Mouse (Mus musculus): Measurements from ENCODE around the gene Rpl27. TPM values are rescaled to one million over a fixed set of nuclear protein-coding genes. Genes with fewer than 3 reads are reported as not detected.
"Not testable (repeated sequence)": the region's sequence is repeated elsewhere in the genome, so short reads cannot be mapped to it uniquely, and the experiment has no call there.

Rpl27 gene
- total RNA-seq, 1 experiment = 1,307 TPM

DNA sequence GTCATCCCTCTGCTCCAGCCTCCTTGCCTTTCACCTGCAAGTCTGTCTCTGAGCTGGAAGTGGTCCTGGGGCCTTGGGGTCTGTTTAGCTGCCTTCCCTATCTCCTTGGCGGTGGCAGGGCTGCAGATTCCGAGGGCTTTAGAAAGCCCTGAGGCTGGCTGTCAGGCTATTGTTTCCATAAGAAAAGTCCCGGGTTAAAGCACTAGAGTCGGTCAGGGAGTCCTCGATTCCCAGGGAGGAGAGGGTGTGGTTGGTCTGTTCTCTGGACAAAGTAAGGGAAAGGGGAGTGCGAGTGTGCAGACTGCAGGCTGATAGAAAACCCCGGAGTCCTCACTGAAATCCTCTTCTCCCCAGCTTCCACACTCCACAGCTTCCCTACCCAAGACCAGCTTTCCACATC lies 28.1 kb downstream of the Rpl27 start:
- H3K27ac ChIP-seq (ENCODE audit: insufficient read depth, low read depth, low read length, poor library complexity, severe bottlenecking) = no peak overlapping the region
- no peaks in the 10 kb centered on the region for H3K36me3 ChIP-seq (ENCODE audit: control insufficient read depth, insufficient read depth, low read length, poor library complexity, severe bottlenecking)
- H3K9ac ChIP-seq (ENCODE audit: insufficient read depth, low read depth, low read length, poor library complexity, severe bottlenecking) = no peak overlapping the region
- H3K4me1 ChIP-seq (ENCODE audit: control insufficient read depth in 2 of 2, insufficient read depth in 2 of 2, low read length in 2 of 2, poor library complexity in 1 of 2) = peaks cover 5 to 15% of the 10 kb centered on the region in 2 experiments
- H3K9me3 ChIP-seq (ENCODE audit: control insufficient read depth, insufficient read depth, low read depth, low read length) = no peaks in the 10 kb centered on the region
- in situ Hi-C loops (cut with MboI; ENCODE audit: low sequenced_read_pairs in 2 of 2, unreplicated experiment in 2 of 2) = no loop called here
- no peak overlapping the region for H3K4me3 ChIP-seq (ENCODE audit: insufficient read depth in 1 of 2, low read depth in 1 of 2, low read length in 2 of 2, poor library complexity in 1 of 2, severe bottlenecking in 1 of 2)
- no peak for DNase-seq (ENCODE audit: low read depth, low spot score)
- TF ChIP-seq ZNF384 (IDR thresholded peaks at IDR 0.05; ENCODE audit: low read depth, low read length) (no peak), HCFC1 (IDR thresholded peaks at IDR 0.05; ENCODE audit: borderline replicate concordance, insufficient read depth, low read length) (no peak), ZC3H11A (IDR thresholded peaks at IDR 0.05; ENCODE audit: borderline replicate concordance, low read depth, low read length) (no peak), MAFK (IDR thresholded peaks at IDR 0.05; ENCODE audit: insufficient read depth, low read depth, low read length) (no peak), CHD2 (IDR thresholded peaks at IDR 0.05; ENCODE audit: low read depth, low read length) (no peak)

DNA sequence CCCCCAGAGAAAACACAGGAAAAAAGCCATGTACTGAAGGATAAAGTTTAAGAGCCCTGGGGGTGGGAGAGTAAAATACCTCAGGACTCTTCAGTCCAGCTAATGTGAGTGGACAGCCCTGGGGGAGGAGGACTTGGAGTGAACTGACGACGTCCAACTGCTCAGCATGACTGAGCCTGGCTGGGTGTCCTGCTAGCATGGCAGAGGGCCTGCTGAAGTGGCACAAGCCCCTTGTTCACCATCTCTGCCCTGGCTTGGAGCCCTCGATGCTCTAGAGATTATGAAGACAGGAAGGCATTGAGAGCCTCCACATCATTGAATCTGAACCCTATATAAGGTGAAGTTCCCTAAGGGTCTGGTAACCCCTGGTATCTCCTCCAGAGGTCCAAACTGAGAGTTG lies 29.8 kb downstream of the Rpl27 start:
- no peaks in the 10 kb centered on the region for H3K9me3 ChIP-seq (ENCODE audit: control insufficient read depth, insufficient read depth, low read depth, low read length)
- DNase-seq (ENCODE audit: low read depth, low spot score) = no peak
- in situ Hi-C loops (cut with MboI; ENCODE audit: low sequenced_read_pairs in 2 of 2, unreplicated experiment in 2 of 2) = no loop called here
- no peak overlapping the region for H3K4me3 ChIP-seq (ENCODE audit: insufficient read depth in 1 of 2, low read depth in 1 of 2, low read length in 2 of 2, poor library complexity in 1 of 2, severe bottlenecking in 1 of 2)
- H3K27ac ChIP-seq (ENCODE audit: insufficient read depth, low read depth, low read length, poor library complexity, severe bottlenecking) = no peak overlapping the region
- H3K36me3 ChIP-seq (ENCODE audit: control insufficient read depth, insufficient read depth, low read length, poor library complexity, severe bottlenecking) = no peaks in the 10 kb centered on the region
- TF ChIP-seq MAFK (IDR thresholded peaks at IDR 0.05; ENCODE audit: insufficient read depth, low read depth, low read length) (no peak), ZNF384 (IDR thresholded peaks at IDR 0.05; ENCODE audit: low read depth, low read length) (no peak), ZC3H11A (IDR thresholded peaks at IDR 0.05; ENCODE audit: borderline replicate concordance, low read depth, low read length) (no peak), CHD2 (IDR thresholded peaks at IDR 0.05; ENCODE audit: low read depth, low read length) (no peak), HCFC1 (IDR thresholded peaks at IDR 0.05; ENCODE audit: borderline replicate concordance, insufficient read depth, low read length) (no peak)
- peaks cover 4 to 13% of the 10 kb centered on the region in 2 experiments for H3K4me1 ChIP-seq (ENCODE audit: control insufficient read depth in 2 of 2, insufficient read depth in 2 of 2, low read length in 2 of 2, poor library complexity in 1 of 2)
- no peak overlapping the region for H3K9ac ChIP-seq (ENCODE audit: insufficient read depth, low read depth, low read length, poor library complexity, severe bottlenecking)

DNA sequence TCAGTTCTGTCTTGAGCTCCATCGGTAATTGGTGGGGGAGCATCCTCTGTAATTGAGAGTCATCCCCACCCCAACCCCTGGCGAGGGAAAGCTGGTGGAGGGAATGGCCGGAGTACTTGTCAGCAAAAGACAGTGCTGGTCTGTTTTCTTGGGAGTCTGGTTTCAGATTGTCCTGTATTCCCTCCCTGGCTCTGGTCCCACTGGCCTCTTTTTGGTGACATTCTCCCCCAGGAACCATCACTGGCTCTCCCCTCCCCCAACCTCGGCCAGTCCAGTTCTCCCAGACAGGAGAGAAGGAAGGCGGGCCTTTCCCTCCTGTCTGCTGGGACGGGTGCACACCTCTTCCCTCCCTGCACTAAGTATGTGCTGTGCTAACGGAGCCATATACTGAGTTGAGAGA lies 30.2 kb downstream of the Rpl27 start:
- Histone ChIP-seq H3K27ac (ENCODE audit: insufficient read depth, low read depth, low read length, poor library complexity, severe bottlenecking) (no peak overlapping the region), H3K4me1 (ENCODE audit: control insufficient read depth in 2 of 2, insufficient read depth in 2 of 2, low read length in 2 of 2, poor library complexity in 1 of 2) (peaks cover 4 to 16% of the 10 kb centered on the region in 2 experiments), H3K36me3 (ENCODE audit: control insufficient read depth, insufficient read depth, low read length, poor library complexity, severe bottlenecking) (no peaks in the 10 kb centered on the region), H3K9me3 (ENCODE audit: control insufficient read depth, insufficient read depth, low read depth, low read length) (no peaks in the 10 kb centered on the region), H3K9ac (ENCODE audit: insufficient read depth, low read depth, low read length, poor library complexity, severe bottlenecking) (no peak overlapping the region), H3K4me3 (ENCODE audit: insufficient read depth in 1 of 2, low read depth in 1 of 2, low read length in 2 of 2, poor library complexity in 1 of 2, severe bottlenecking in 1 of 2) (no peak overlapping the region)
- in situ Hi-C loops (cut with MboI; ENCODE audit: low sequenced_read_pairs in 2 of 2, unreplicated experiment in 2 of 2) = no loop called here
- DNase-seq (ENCODE audit: low read depth, low spot score) = no peak
- TF ChIP-seq HCFC1 (IDR thresholded peaks at IDR 0.05; ENCODE audit: borderline replicate concordance, insufficient read depth, low read length) = no peak
- TF ChIP-seq ZC3H11A (IDR thresholded peaks at IDR 0.05; ENCODE audit: borderline replicate concordance, low read depth, low read length) = no peak
- no peak for TF ChIP-seq MAFK (IDR thresholded peaks at IDR 0.05; ENCODE audit: insufficient read depth, low read depth, low read length)
- no peak for TF ChIP-seq CHD2 (IDR thresholded peaks at IDR 0.05; ENCODE audit: low read depth, low read length)
- TF ChIP-seq ZNF384 (IDR thresholded peaks at IDR 0.05; ENCODE audit: low read depth, low read length) = no peak

DNA sequence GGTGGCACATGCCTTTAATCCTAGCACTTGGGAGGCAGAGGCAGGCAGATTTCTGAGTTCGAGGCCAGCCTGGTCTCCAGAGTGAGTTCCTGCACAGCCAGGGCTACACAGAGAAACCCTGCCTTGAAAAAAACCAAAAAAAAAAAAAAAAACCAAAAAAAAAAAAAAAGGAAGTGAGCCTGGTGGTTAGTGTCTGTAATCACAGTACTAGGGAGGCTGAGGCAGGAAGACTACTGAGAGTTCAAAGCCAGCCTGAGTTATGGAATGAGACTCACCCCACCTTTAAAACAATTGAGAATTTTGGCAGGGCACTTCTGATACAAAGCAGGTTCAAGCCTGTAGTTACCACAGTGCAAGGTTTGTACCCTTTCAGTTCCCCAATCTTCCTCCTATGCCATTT lies 31.6 kb downstream of the Rpl27 start:
- DNase-seq (ENCODE audit: low read depth, low spot score); H3K27ac ChIP-seq (ENCODE audit: insufficient read depth, low read depth, low read length, poor library complexity, severe bottlenecking); H3K9ac ChIP-seq (ENCODE audit: insufficient read depth, low read depth, low read length, poor library complexity, severe bottlenecking); H3K9me3 ChIP-seq (ENCODE audit: control insufficient read depth, insufficient read depth, low read depth, low read length); H3K36me3 ChIP-seq (ENCODE audit: control insufficient read depth, insufficient read depth, low read length, poor library complexity, severe bottlenecking); H3K4me3 ChIP-seq (ENCODE audit: insufficient read depth in 1 of 2, low read depth in 1 of 2, low read length in 2 of 2, poor library complexity in 1 of 2, severe bottlenecking in 1 of 2); in situ Hi-C loops (cut with MboI; ENCODE audit: low sequenced_read_pairs in 2 of 2, unreplicated experiment in 2 of 2): not testable (repeated sequence)
- H3K4me1 ChIP-seq (ENCODE audit: control insufficient read depth in 2 of 2, insufficient read depth in 2 of 2, low read length in 2 of 2, poor library complexity in 1 of 2) = peaks cover 12 to 22% of the 10 kb centered on the region in 2 experiments
- TF ChIP-seq ZNF384 (IDR thresholded peaks at IDR 0.05; ENCODE audit: low read depth, low read length) = peak; percentile 23; the same call in 1 of the 2 replicates

DNA sequence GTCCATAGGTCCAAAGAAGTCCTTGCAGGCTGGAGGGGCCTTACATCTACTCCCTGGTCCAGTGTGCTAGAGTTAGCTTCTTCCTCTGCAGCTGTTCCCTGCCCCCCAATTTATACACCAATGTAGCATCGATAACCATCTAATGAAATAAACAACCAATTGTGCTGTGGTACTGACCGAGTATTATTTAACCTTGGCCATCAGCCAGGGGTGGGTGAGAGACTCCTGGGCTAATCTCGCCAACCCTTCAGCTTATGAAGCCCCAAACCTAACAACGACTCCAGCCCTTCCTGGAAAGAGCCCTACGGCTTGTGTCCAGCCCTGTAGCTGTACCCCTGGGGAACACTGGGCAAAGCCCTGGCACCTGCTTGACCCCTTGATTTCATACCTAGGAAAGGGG lies 32.2 kb downstream of the Rpl27 start:
- in situ Hi-C loops (cut with MboI; ENCODE audit: low sequenced_read_pairs in 2 of 2, unreplicated experiment in 2 of 2) = no loop called here
- H3K27ac ChIP-seq (ENCODE audit: insufficient read depth, low read depth, low read length, poor library complexity, severe bottlenecking) = no peak overlapping the region
- no peak overlapping the region for H3K4me3 ChIP-seq (ENCODE audit: insufficient read depth in 1 of 2, low read depth in 1 of 2, low read length in 2 of 2, poor library complexity in 1 of 2, severe bottlenecking in 1 of 2)
- no peaks in the 10 kb centered on the region for H3K36me3 ChIP-seq (ENCODE audit: control insufficient read depth, insufficient read depth, low read length, poor library complexity, severe bottlenecking)
- no peak for DNase-seq (ENCODE audit: low read depth, low spot score)
- H3K4me1 ChIP-seq (ENCODE audit: control insufficient read depth in 2 of 2, insufficient read depth in 2 of 2, low read length in 2 of 2, poor library complexity in 1 of 2) = peaks cover 14 to 25% of the 10 kb centered on the region in 2 experiments
- TF ChIP-seq CHD2 (IDR thresholded peaks at IDR 0.05; ENCODE audit: low read depth, low read length) (no peak), ZNF384 (IDR thresholded peaks at IDR 0.05; ENCODE audit: low read depth, low read length) (no peak), ZC3H11A (IDR thresholded peaks at IDR 0.05; ENCODE audit: borderline replicate concordance, low read depth, low read length) (no peak), HCFC1 (IDR thresholded peaks at IDR 0.05; ENCODE audit: borderline replicate concordance, insufficient read depth, low read length) (no peak), MAFK (IDR thresholded peaks at IDR 0.05; ENCODE audit: insufficient read depth, low read depth, low read length) (no peak)
- H3K9ac ChIP-seq (ENCODE audit: insufficient read depth, low read depth, low read length, poor library complexity, severe bottlenecking) = no peak overlapping the region
- H3K9me3 ChIP-seq (ENCODE audit: control insufficient read depth, insufficient read depth, low read depth, low read length) = no peaks in the 10 kb centered on the region

DNA sequence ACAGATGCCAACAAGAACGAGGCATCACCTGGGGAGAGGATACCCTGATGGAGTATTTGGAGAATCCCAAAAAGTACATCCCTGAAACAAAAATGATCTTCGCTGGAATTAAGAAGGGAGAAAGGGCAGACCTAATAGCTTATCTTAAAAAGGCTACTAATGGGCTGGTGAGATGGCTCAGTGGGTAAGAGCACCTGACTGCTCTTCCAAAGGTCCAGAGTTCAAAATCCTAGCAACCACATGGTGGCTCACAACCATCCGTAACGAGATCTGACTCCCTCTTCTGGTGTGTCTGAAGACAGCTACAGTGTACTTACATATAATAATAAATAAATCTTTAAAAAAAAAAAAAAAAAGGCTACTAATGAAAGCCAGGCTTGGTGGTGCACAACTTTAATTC lies 34.3 kb downstream of the Rpl27 start:
- H3K9me3 ChIP-seq (ENCODE audit: control insufficient read depth, insufficient read depth, low read depth, low read length); H3K36me3 ChIP-seq (ENCODE audit: control insufficient read depth, insufficient read depth, low read length, poor library complexity, severe bottlenecking); H3K9ac ChIP-seq (ENCODE audit: insufficient read depth, low read depth, low read length, poor library complexity, severe bottlenecking); DNase-seq (ENCODE audit: low read depth, low spot score); in situ Hi-C loops (cut with MboI; ENCODE audit: low sequenced_read_pairs in 2 of 2, unreplicated experiment in 2 of 2); H3K27ac ChIP-seq (ENCODE audit: insufficient read depth, low read depth, low read length, poor library complexity, severe bottlenecking); H3K4me3 ChIP-seq (ENCODE audit: insufficient read depth in 1 of 2, low read depth in 1 of 2, low read length in 2 of 2, poor library complexity in 1 of 2, severe bottlenecking in 1 of 2): not testable (repeated sequence)
- H3K4me1 ChIP-seq (ENCODE audit: control insufficient read depth in 2 of 2, insufficient read depth in 2 of 2, low read length in 2 of 2, poor library complexity in 1 of 2) = peaks cover 17 to 26% of the 10 kb centered on the region in 2 experiments; a peak in 3 of 4 replicates
